Mouse (Mus musculus) heart, embryonic 11.5 days (tissue): ENCODE results near the gene Rprd2. TPM values are rescaled to one million over a fixed set of nuclear protein-coding genes. Genes with fewer than 3 reads are reported as not detected.

Experiments
- ATAC-seq: fragments of 200-750 bp; cut with Nextera tagmentation; replicated peaks from 2 replicates; pipeline ENCODE4 v1.8.0; 2017; ENCODE audit warnings: moderate library complexity; ENCODE audit not compliant: insufficient number of reproducible peaks, low FRiP score, low TSS enrichment
- H3K27ac ChIP-seq: fragments of 300-500 bp; sonication (generic); 2 replicates; pipeline ENCODE4 v1.5.1; 2014; ENCODE audit warnings: mild to moderate bottlenecking, low read depth, low read length
- H3K27me3 ChIP-seq: fragments of 300-500 bp; sonication (generic); 2 replicates; pipeline ENCODE4 v1.6.1; 2014; ENCODE audit warnings: mild to moderate bottlenecking, low read length, mixed read lengths; ENCODE audit not compliant: control insufficient read depth, insufficient read depth
- H3K36me3 ChIP-seq: fragments of 300-500 bp; sonication (generic); 2 replicates; pipeline ENCODE4 v1.6.1; 2014; ENCODE audit warnings: mild to moderate bottlenecking, low read length, moderate library complexity, mixed read lengths; ENCODE audit not compliant: control insufficient read depth, insufficient read depth
- H3K4me1 ChIP-seq: fragments of 300-500 bp; sonication (generic); 2 replicates; pipeline ENCODE4 v1.6.1; 2014; ENCODE audit warnings: low read length; ENCODE audit not compliant: control insufficient read depth, insufficient read depth
- H3K4me2 ChIP-seq: fragments of 300-500 bp; sonication (generic); 2 replicates; pipeline ENCODE4 v1.6.1; 2014; ENCODE audit warnings: mild to moderate bottlenecking, moderate library complexity
- H3K4me3 ChIP-seq: fragments of 300-500 bp; sonication (generic); 2 replicates; pipeline ENCODE4 v1.5.1; 2014; ENCODE audit warnings: low read depth, low read length
- H3K9ac ChIP-seq: fragments of 300-500 bp; sonication (generic); 2 replicates; pipeline ENCODE4 v1.6.1; 2014; ENCODE audit warnings: mild to moderate bottlenecking, low read depth, low read length, moderate library complexity
- H3K9me3 ChIP-seq: fragments of 300-500 bp; sonication (generic); replicated peaks from 2 replicates; pipeline ENCODE4 v1.6.1; 2016; ENCODE audit warnings: low read length; ENCODE audit not compliant: control insufficient read depth
- WGBS: fragments of 180-500 bp; shearing (Covaris S2); extraction: QIAGEN DNeasy Blood & Tissue Kit; methylation state at CpG from one replicate; pipeline ENCODE4 v1.1.7; 2014; ENCODE audit not compliant: insufficient replicate concordance; 5-methylcytosine and 5-hydroxymethylcytosine counted together
- microRNA-seq: library from miRNA; unstranded; fragments of <30 nt; microRNA quantifications from one replicate; pipeline ENCODE4, GENCODE M21; 2016; ENCODE audit warnings: borderline number of aligned reads
- polyA plus RNA-seq: library from polyadenylated mRNA; unstranded; fragments of >200 nt; fragmentation: Nextera tagmentation; extraction: Ambion mirVana; gene quantifications from 2 replicates; pipeline ENCODE4 v1.2.1, GENCODE M21; 2014

The Rprd2 gene
- polyA plus RNA-seq, 1 experiment from 2014 or later, result 25.0 TPM

- Histone ChIP-seq H3K4me2 (no peak overlapping the region), H3K36me3 (no peaks in the 10 kb centered on the region), H3K9ac (no peak overlapping the region), H3K4me3 (no peak overlapping the region), H3K4me1 (peaks cover 18% of the 10 kb centered on the region), H3K27ac (no peak overlapping the region), H3K27me3 (no peaks in the 10 kb centered on the region), H3K9me3 (no peaks in the 10 kb centered on the region)
- ATAC-seq, result no peak
- 80% methylated on average over 2 of the region's 2 CpGs for WGBS
Observed at GRCm38 (mm10) chr3:95728906-95729305, 89.8 kb downstream of the Rprd2 start.

GRCm38 (mm10) chr3:95726696-95727358 lies 91.8 kb downstream of the Rprd2 start:
- Histone ChIP-seq H3K4me3 (no peak overlapping the region), H3K4me2 (no peak overlapping the region), H3K9me3 (no peaks in the 10 kb centered on the region), H3K27me3 (no peaks in the 10 kb centered on the region), H3K4me1 (peaks cover 4% of the 10 kb centered on the region; the same call in 1 of the 2 replicates), H3K27ac (no peak overlapping the region), H3K36me3 (no peaks in the 10 kb centered on the region), H3K9ac (no peak overlapping the region)
- WGBS, result 35% methylated on average over 7 of the region's 7 CpGs
- ATAC-seq, result no peak

- H3K4me2 ChIP-seq, result no peak overlapping the region
- no peaks in the 10 kb centered on the region for H3K27me3 ChIP-seq
- WGBS, result 72% methylated on average over 7 of the region's 7 CpGs
- H3K9ac ChIP-seq, result no peak overlapping the region
- H3K4me1 ChIP-seq, result peaks cover 4% of the 10 kb centered on the region; the same call in 1 of the 2 replicates
- no peak overlapping the region for H3K27ac ChIP-seq
- H3K36me3 ChIP-seq, result no peaks in the 10 kb centered on the region
- no peak overlapping the region for H3K4me3 ChIP-seq
- no peak for ATAC-seq
- H3K9me3 ChIP-seq, result no peaks in the 10 kb centered on the region
Observed at GRCm38 (mm10) chr3:95725863-95726262, 92.8 kb downstream of the Rprd2 start.

GRCm38 (mm10) chr3:95722386-95722785 lies 96.3 kb downstream of the Rprd2 start:
- Histone ChIP-seq H3K27ac (no peak overlapping the region), H3K9me3 (no peaks in the 10 kb centered on the region), H3K4me2 (no peak overlapping the region), H3K27me3 (no peaks in the 10 kb centered on the region), H3K36me3 (no peaks in the 10 kb centered on the region), H3K4me3 (no peak overlapping the region), H3K4me1 (peaks cover 4% of the 10 kb centered on the region; the same call in 1 of the 2 replicates), H3K9ac (no peak overlapping the region)
- ATAC-seq, result no peak
- WGBS, result 61% methylated on average over 3 of the region's 3 CpGs

GRCm38 (mm10) chr3:95718153-95718552 lies 100.5 kb downstream of the Rprd2 start:
- ATAC-seq, result no peak
- Histone ChIP-seq H3K9ac (no peak overlapping the region), H3K4me1 (no peaks in the 10 kb centered on the region), H3K27ac (no peak overlapping the region), H3K27me3 (no peaks in the 10 kb centered on the region), H3K9me3 (no peaks in the 10 kb centered on the region), H3K4me2 (no peak overlapping the region), H3K36me3 (no peaks in the 10 kb centered on the region), H3K4me3 (no peak overlapping the region)
- 63% methylated on average over 2 of the region's 2 CpGs for whole genome bisulfite sequencing

GRCm38 (mm10) chr3:95716075-95716474 lies 102.6 kb downstream of the Rprd2 start:
- H3K36me3 ChIP-seq, result no peaks in the 10 kb centered on the region
- no peaks in the 10 kb centered on the region for H3K4me1 ChIP-seq
- H3K4me2 ChIP-seq, result no peak overlapping the region
- WGBS, result 70% methylated on average over 1 of the region's 1 CpGs
- no peaks in the 10 kb centered on the region for H3K27me3 ChIP-seq
- no peak overlapping the region for H3K9ac ChIP-seq
- ATAC-seq, result no peak
- H3K27ac ChIP-seq, result no peak overlapping the region
- H3K4me3 ChIP-seq, result no peak overlapping the region
- no peaks in the 10 kb centered on the region; the same call in 1 of the 2 replicates for H3K9me3 ChIP-seq

Small RNA genes lying within 50 kb of the gene (microRNA-seq; reads per million reads assigned to microRNA genes)
- 0.88 reads per million, percentile 11 among the genes with 10 or more reads in this experiment for gene Mir7014

Other genes starting within 250 kb of the Rprd2 start
- gene Golph3l, start 229.9 kb downstream of the Rprd2 start, polyA plus RNA-seq, result 27.8 and 32.0 TPM in 2 replicates
- gene Ensa, start 193.9 kb downstream of the Rprd2 start, polyA plus RNA-seq, result 52.7 and 55.4 TPM in 2 replicates
- 46.3 and 49.8 TPM in 2 replicates for gene Mcl1, start 160.1 kb downstream of the Rprd2 start, polyA plus RNA-seq
- 3.5 and 5.1 TPM in 2 replicates for gene Adamtsl4, start 130.9 kb downstream of the Rprd2 start, polyA plus RNA-seq
- gene Ecm1, start 79.3 kb downstream of the Rprd2 start, polyA plus RNA-seq, result 85.0 and 86.7 TPM in 2 replicates
- gene Tars2, start 58.7 kb downstream of the Rprd2 start, polyA plus RNA-seq, result 42.2 and 46.1 TPM in 2 replicates
- gene Prpf3, start 37.0 kb upstream of the Rprd2 start, polyA plus RNA-seq, result 40.5 and 40.6 TPM in 2 replicates
- 386 and 410 TPM in 2 replicates for gene Mrps21, start 52.7 kb upstream of the Rprd2 start, polyA plus RNA-seq
- gene Ciart, start 63.4 kb upstream of the Rprd2 start, polyA plus RNA-seq, result 5.9 and 7.1 TPM in 2 replicates
- gene BC028528, start 73.1 kb upstream of the Rprd2 start, polyA plus RNA-seq, result 29.3 and 29.5 TPM in 2 replicates
- gene Aph1a, start 75.1 kb upstream of the Rprd2 start, polyA plus RNA-seq, result 25.9 and 42.4 TPM in 2 replicates
- 39.0 and 39.1 TPM in 2 replicates for gene Car14, start 85.8 kb upstream of the Rprd2 start, polyA plus RNA-seq
- gene Anp32e, start 110.4 kb upstream of the Rprd2 start, polyA plus RNA-seq, result 71.0 and 88.5 TPM in 2 replicates
- gene Plekho1, start 177.1 kb upstream of the Rprd2 start, polyA plus RNA-seq, result 69.5 and 82.2 TPM in 2 replicates
- gene Vps45, start 239.6 kb upstream of the Rprd2 start, polyA plus RNA-seq, result 20.4 and 23.9 TPM in 2 replicates